9 mouse cellular contexts compared by ENCODE assay signal in genomic region chr10:99524273-99525212, GRCm38 (mm10).
DNase-seq lines count a peak whose midpoint lies in the region; ATAC-seq and TF ChIP-seq lines count a peak whose summit lies in the region.
"Had no signal": no experiment of that assay in that cellular context is flagged by ENCODE, and none has a peak within 500 bp of the region (broad histone marks: within the 10 kb centered on the region; RNA-seq: fewer than 3 reads in every experiment).

No protein-coding gene starts in this region.

- TF ChIP-seq EP300 in heart, postnatal 0 days (IDR thresholded peaks at IDR 0.05; ENCODE audit: low read depth) = no peak

- no peaks in the 10 kb centered on the region for H3K36me3 ChIP-seq in embryonic facial prominence, embryonic 11.5 days (replicated peaks; ENCODE audit: control insufficient read depth, insufficient read depth, low read depth, low read length)
- H3K36me3 ChIP-seq in heart, postnatal 0 days (replicated peaks; ENCODE audit: control insufficient read depth, insufficient read depth, low read length) = no peaks in the 10 kb centered on the region
- no peaks in the 10 kb centered on the region for H3K36me3 ChIP-seq in midbrain, embryonic 15.5 days (replicated peaks)

- H3K27ac ChIP-seq in embryonic facial prominence, embryonic 11.5 days (replicated peaks; ENCODE audit: low read depth, low read length) = no peak overlapping the region
- peak overlapping the region; percentile 67 for H3K27ac ChIP-seq in heart, postnatal 0 days (ENCODE audit: low read depth)
- no peak overlapping the region for H3K27ac ChIP-seq in left cerebral cortex, adult 2 months
- H3K27ac ChIP-seq in midbrain, embryonic 15.5 days = no peak overlapping the region
- H3K27ac ChIP-seq: liver, embryonic 14.5 days had no signal

- H3K4me3 ChIP-seq in embryonic facial prominence, embryonic 11.5 days (ENCODE audit: low read depth, low read length) = no peak overlapping the region
- peak overlapping the region; percentile 22 for H3K4me3 ChIP-seq in heart, postnatal 0 days (ENCODE audit: low read depth, low read length)
- no peak overlapping the region for H3K4me3 ChIP-seq in left cerebral cortex, adult 2 months
- no peak overlapping the region for H3K4me3 ChIP-seq in midbrain, embryonic 15.5 days

- WGBS in embryonic facial prominence, embryonic 11.5 days = 32% methylated on average over 20 of the region's 20 CpGs
- 21% methylated on average over 20 of the region's 20 CpGs for WGBS in heart, postnatal 0 days
- WGBS in midbrain, embryonic 15.5 days = 29% methylated on average over 20 of the region's 20 CpGs

- peak; percentile 46 to 58 for DNase-seq in cerebellum, postnatal 10 days
- DNase-seq in cerebellum, postnatal 36 days = no peak
- DNase-seq in embryonic facial prominence, embryonic 11.5 days (ENCODE audit: low spot score) = peak; percentile 29
- DNase-seq in heart, postnatal 0 days (ENCODE audit: low spot score) = peak; percentile 60
- peak; percentile 17 to 25 for DNase-seq in left cerebral cortex, adult 2 months (ENCODE audit: extremely low spot score in 1 of 2, low spot score in 2 of 2)
- DNase-seq in yolk sac, embryonic 10.5 days (ENCODE audit: low spot score) = peak; percentile 27
- no peak for DNase-seq in cerebellum, adult 8-10 months

- TF ChIP-seq CTCF in heart, postnatal 0 days (IDR thresholded peaks at IDR 0.05; ENCODE audit: low read depth) = no peak
- no peak for TF ChIP-seq CTCF in left cerebral cortex, adult 2 months (IDR thresholded peaks at IDR 0.05)

- no peak overlapping the region for H3K4me2 ChIP-seq in embryonic facial prominence, embryonic 11.5 days (ENCODE audit: low read depth, low read length)
- peak overlapping the region; percentile 55 for H3K4me2 ChIP-seq in heart, postnatal 0 days (ENCODE audit: low read depth, low read length)
- H3K4me2 ChIP-seq in midbrain, embryonic 15.5 days = peak overlapping the region; percentile 33

- ATAC-seq in embryonic facial prominence, embryonic 11.5 days (replicated peaks; ENCODE audit: insufficient number of reproducible peaks, low FRiP score, low TSS enrichment, low read depth) = no peak
- ATAC-seq in heart, postnatal 0 days (ENCODE audit: insufficient read depth, low read depth) = peak; percentile 61
- ATAC-seq in midbrain, embryonic 15.5 days (replicated peaks) = peak; percentile 58

- no peaks in the 10 kb centered on the region for H3K4me1 ChIP-seq in embryonic facial prominence, embryonic 11.5 days (ENCODE audit: control insufficient read depth, insufficient read depth, low read length)
- 0 out of 2 replicates have a peak, but pooled peaks cover 6% of the 10 kb centered on the region for H3K4me1 ChIP-seq in heart, postnatal 0 days (ENCODE audit: control insufficient read depth, insufficient read depth)
- peaks cover 7% of the 10 kb centered on the region for H3K4me1 ChIP-seq in midbrain, embryonic 15.5 days

- no peaks in the 10 kb centered on the region for H3K27me3 ChIP-seq in embryonic facial prominence, embryonic 11.5 days (ENCODE audit: control insufficient read depth, insufficient read depth, low read length)
- H3K27me3 ChIP-seq in heart, postnatal 0 days (ENCODE audit: control insufficient read depth, insufficient read depth, low read length) = no peaks in the 10 kb centered on the region
- no peaks in the 10 kb centered on the region for H3K27me3 ChIP-seq in midbrain, embryonic 15.5 days (replicated peaks)

- intact Hi-C loops in left cerebral cortex, adult 2 months (cut with DNase I) = loop anchor here (5.0 kb wide), 2 partner anchors 42 to 257 kb away; no protein-coding TSS in a partner anchor

- H3K9me3 ChIP-seq in embryonic facial prominence, embryonic 11.5 days (replicated peaks; ENCODE audit: control insufficient read depth, low read length) = no peaks in the 10 kb centered on the region
- no peaks in the 10 kb centered on the region for H3K9me3 ChIP-seq in heart, postnatal 0 days (replicated peaks; ENCODE audit: control insufficient read depth, low read length)
- no peaks in the 10 kb centered on the region for H3K9me3 ChIP-seq in midbrain, embryonic 15.5 days

- H3K9ac ChIP-seq in embryonic facial prominence, embryonic 11.5 days (replicated peaks; ENCODE audit: low read length) = no peak overlapping the region
- no peak overlapping the region for H3K9ac ChIP-seq in heart, postnatal 0 days (replicated peaks; ENCODE audit: low read depth, low read length)
- H3K9ac ChIP-seq in midbrain, embryonic 15.5 days = no peak overlapping the region
- H3K9ac ChIP-seq: liver, embryonic 14.5 days had no signal

Comparison
In these comparisons a context has a peak if more than half of its experiments do, and no peak if none do; other contexts are left out.
1. DNase-seq: peak in cerebellum, postnatal 10 days (2 of 2), embryonic facial prominence, embryonic 11.5 days (single experiment), heart, postnatal 0 days (single experiment), left cerebral cortex, adult 2 months (2 of 2) and yolk sac, embryonic 10.5 days (single experiment); none in cerebellum, postnatal 36 days (0 of 2) and cerebellum, adult 8-10 months (single experiment).